Mouse (Mus musculus): Measurements from ENCODE around the gene Gpr161. TPM values are rescaled to one million over a fixed set of nuclear protein-coding genes. Genes with fewer than 3 reads are reported as not detected.
"Not testable (repeated sequence)": the region's sequence is repeated elsewhere in the genome, so short reads cannot be mapped to it uniquely, and the experiment has no call there.

The Gpr161 gene
- total and polyA plus RNA-seq, 2 experiments from 2014 or later = 0.31 to 2.5 TPM

GRCm38 (mm10) chr1:165327370-165327769 is 31.8 kb downstream of the Gpr161 start:
- DNase-seq (ENCODE audit: low spot score) (no peak), ATAC-seq (ENCODE audit: insufficient read depth, low read depth) (no peak)
- TF ChIP-seq CTCF (IDR thresholded peaks at IDR 0.05; ENCODE audit: low read depth) (no peak), EP300 (IDR thresholded peaks at IDR 0.05; ENCODE audit: low read depth) (no peak)
- H3K4me2 ChIP-seq (ENCODE audit: low read depth, low read length) = no peak overlapping the region
- 81% methylated on average over 2 of the region's 2 CpGs for WGBS
- peaks cover 25% of the 10 kb centered on the region; the same call in 1 of the 2 replicates for H3K36me3 ChIP-seq (replicated peaks; ENCODE audit: control insufficient read depth, insufficient read depth, low read length)
- H3K4me3 ChIP-seq (ENCODE audit: low read depth, low read length) = no peak overlapping the region
- H3K27me3 ChIP-seq (ENCODE audit: control insufficient read depth, insufficient read depth, low read length) = no peaks in the 10 kb centered on the region
- H3K9me3 ChIP-seq (replicated peaks; ENCODE audit: control insufficient read depth, low read length) = no peaks in the 10 kb centered on the region
- H3K27ac ChIP-seq (ENCODE audit: low read depth) = no peak overlapping the region
- no peak overlapping the region for H3K9ac ChIP-seq (replicated peaks; ENCODE audit: low read depth, low read length)
- no peaks in the 10 kb centered on the region for H3K4me1 ChIP-seq (ENCODE audit: control insufficient read depth, insufficient read depth)

- no peak for ATAC-seq (ENCODE audit: insufficient read depth, low read depth)
- TF ChIP-seq CTCF (IDR thresholded peaks at IDR 0.05; ENCODE audit: low read depth) (no peak), EP300 (IDR thresholded peaks at IDR 0.05; ENCODE audit: low read depth) (no peak)
- no peaks in the 10 kb centered on the region for H3K9me3 ChIP-seq (replicated peaks; ENCODE audit: control insufficient read depth, low read length)
- no peaks in the 10 kb centered on the region for H3K4me1 ChIP-seq (ENCODE audit: control insufficient read depth, insufficient read depth)
- H3K4me3 ChIP-seq (ENCODE audit: low read depth, low read length) = no peak overlapping the region
- H3K36me3 ChIP-seq (replicated peaks; ENCODE audit: control insufficient read depth, insufficient read depth, low read length) = peaks cover 27% of the 10 kb centered on the region; the same call in 1 of the 2 replicates
- no peaks in the 10 kb centered on the region for H3K27me3 ChIP-seq (ENCODE audit: control insufficient read depth, insufficient read depth, low read length)
- no peak overlapping the region for H3K27ac ChIP-seq (ENCODE audit: low read depth)
- H3K9ac ChIP-seq (replicated peaks; ENCODE audit: low read depth, low read length) = no peak overlapping the region
- WGBS = 58% methylated on average over 5 of the region's 5 CpGs
- H3K4me2 ChIP-seq (ENCODE audit: low read depth, low read length) = no peak overlapping the region
- DNase-seq (ENCODE audit: low spot score) = no peak
Observed at GRCm38 (mm10) chr1:165327831-165328230, 32.2 kb downstream of the Gpr161 start.

- 91% methylated on average over 17 of the region's 17 CpGs for WGBS
- DNase-seq (ENCODE audit: low spot score); H3K9me3 ChIP-seq (replicated peaks; ENCODE audit: control insufficient read depth, low read length); H3K27me3 ChIP-seq (ENCODE audit: control insufficient read depth, insufficient read depth, low read length); H3K4me1 ChIP-seq (ENCODE audit: control insufficient read depth, insufficient read depth); H3K27ac ChIP-seq (ENCODE audit: low read depth); H3K9ac ChIP-seq (replicated peaks; ENCODE audit: low read depth, low read length); ATAC-seq (ENCODE audit: insufficient read depth, low read depth); H3K4me3 ChIP-seq (ENCODE audit: low read depth, low read length); H3K4me2 ChIP-seq (ENCODE audit: low read depth, low read length): not testable (repeated sequence)
- peaks cover 32% of the 10 kb centered on the region; the same call in 1 of the 2 replicates for H3K36me3 ChIP-seq (replicated peaks; ENCODE audit: control insufficient read depth, insufficient read depth, low read length)
Observed at GRCm38 (mm10) chr1:165328384-165329289, 33.0 kb downstream of the Gpr161 start.

- no peak overlapping the region for H3K4me2 ChIP-seq (ENCODE audit: low read depth, low read length)
Observed at GRCm38 (mm10) chr1:165330859-165331258, 35.3 kb downstream of the Gpr161 start.

GRCm38 (mm10) chr1:165332797-165333196 is 37.2 kb downstream of the Gpr161 start:
- Histone ChIP-seq H3K27me3 (ENCODE audit: control insufficient read depth, insufficient read depth, low read length) (no peaks in the 10 kb centered on the region), H3K9me3 (replicated peaks; ENCODE audit: control insufficient read depth, low read length) (no peaks in the 10 kb centered on the region), H3K9ac (replicated peaks; ENCODE audit: low read depth, low read length) (no peak overlapping the region), H3K4me1 (ENCODE audit: control insufficient read depth, insufficient read depth) (no peaks in the 10 kb centered on the region), H3K4me3 (ENCODE audit: low read depth, low read length) (no peak overlapping the region), H3K4me2 (ENCODE audit: low read depth, low read length) (no peak overlapping the region), H3K27ac (ENCODE audit: low read depth) (no peak overlapping the region), H3K36me3 (replicated peaks; ENCODE audit: control insufficient read depth, insufficient read depth, low read length) (peaks cover 38% of the 10 kb centered on the region)
- 81% methylated on average over 3 of the region's 3 CpGs for WGBS
- ATAC-seq (ENCODE audit: insufficient read depth, low read depth) (no peak), DNase-seq (ENCODE audit: low spot score) (no peak)
- TF ChIP-seq CTCF (IDR thresholded peaks at IDR 0.05; ENCODE audit: low read depth) (no peak), EP300 (IDR thresholded peaks at IDR 0.05; ENCODE audit: low read depth) (no peak)

More at GRCm38 (mm10) chr1:165330859-165331258, 35.3 kb downstream of the Gpr161 start:
- no peak overlapping the region for H3K9ac ChIP-seq (replicated peaks; ENCODE audit: low read depth, low read length)
- H3K27me3 ChIP-seq (ENCODE audit: control insufficient read depth, insufficient read depth, low read length) = no peaks in the 10 kb centered on the region
- TF ChIP-seq EP300 (IDR thresholded peaks at IDR 0.05; ENCODE audit: low read depth) (no peak), CTCF (IDR thresholded peaks at IDR 0.05; ENCODE audit: low read depth) (no peak)
- H3K4me1 ChIP-seq (ENCODE audit: control insufficient read depth, insufficient read depth) = no peaks in the 10 kb centered on the region
- DNase-seq (ENCODE audit: low spot score) (no peak), ATAC-seq (ENCODE audit: insufficient read depth, low read depth) (no peak)
- peaks cover 32% of the 10 kb centered on the region; the same call in 1 of the 2 replicates for H3K36me3 ChIP-seq (replicated peaks; ENCODE audit: control insufficient read depth, insufficient read depth, low read length)
- no peaks in the 10 kb centered on the region for H3K9me3 ChIP-seq (replicated peaks; ENCODE audit: control insufficient read depth, low read length)
- no peak overlapping the region for H3K27ac ChIP-seq (ENCODE audit: low read depth)
- H3K4me3 ChIP-seq (ENCODE audit: low read depth, low read length) = no peak overlapping the region
